Mouse (Mus musculus) liver, adult 2 months (tissue): ENCODE measurements around the gene Faim. TPM values are rescaled to one million over a fixed set of nuclear protein-coding genes. Genes with fewer than 3 reads are reported as not detected.

ENCODE experiments used
- DNase-seq: peaks from one replicate; pipeline ENCODE4 v3.0.0-alpha.2; 2011; ENCODE audit warnings: low read depth, low spot score; ENCODE audit errors: extremely low read depth
- H3K27ac ChIP-seq: fragments of 200-500 bp; replicated peaks from 2 replicates; pipeline ENCODE4 v1.5.1; 2012; ENCODE audit warnings: low read depth, mild to moderate bottlenecking, control low read depth, inconsistent platforms, low read length; ENCODE audit not compliant: insufficient read depth
- H3K27me3 ChIP-seq: fragments of 200-500 bp; 2 replicates; pipeline ENCODE4 v1.6.1; 2012; ENCODE audit warnings: mild to moderate bottlenecking, moderate library complexity, low read length, inconsistent platforms; ENCODE audit not compliant: control insufficient read depth, insufficient read depth
- H3K36me3 ChIP-seq: fragments of 200-500 bp; 2 replicates; pipeline ENCODE4 v1.6.1; 2012; ENCODE audit warnings: low read length, inconsistent platforms; ENCODE audit not compliant: control insufficient read depth, insufficient read depth
- H3K4me1 ChIP-seq: fragments of 200-500 bp; 2 replicates; pipeline ENCODE4 v1.6.1; 2011; ENCODE audit warnings: low read length; ENCODE audit not compliant: control insufficient read depth, insufficient read depth
- H3K4me3 ChIP-seq: fragments of 200-500 bp; 2 replicates; pipeline ENCODE4 v1.5.1; 2011; ENCODE audit warnings: low read depth, mild to moderate bottlenecking, control low read depth, low read length, moderate library complexity; ENCODE audit not compliant: insufficient read depth
- H3K79me2 ChIP-seq: fragments of 200-500 bp; 2 replicates; pipeline ENCODE4 v1.6.1; 2012; ENCODE audit warnings: inconsistent platforms, mild to moderate bottlenecking, low read length, moderate library complexity; ENCODE audit not compliant: control insufficient read depth, insufficient read depth
- H3K9ac ChIP-seq: fragments of 200-500 bp; 2 replicates; pipeline ENCODE4 v1.6.1; 2012; ENCODE audit warnings: low read depth, mild to moderate bottlenecking, control low read depth, inconsistent platforms, low read length
- CTCF ChIP-seq: fragments of 200-500 bp; IDR thresholded peaks from 2 replicates; pipeline ENCODE4 v1.5.1; 2011; ENCODE audit warnings: low read depth, low read length, control low read depth
- POLR2A ChIP-seq: fragments of 200-500 bp; IDR thresholded peaks from 2 replicates; pipeline ENCODE4 v1.6.1; 2011; ENCODE audit warnings: low read length, control low read depth; ENCODE audit not compliant: insufficient read depth; ENCODE audit errors: extremely low read depth
- WGBS: fragments of 180-500 bp; shearing (Covaris S2); methylation state at CpG from one replicate; pipeline ENCODE4 v1.1.7; 2018; 5-methylcytosine and 5-hydroxymethylcytosine counted together
- polyA plus RNA-seq: library from polyadenylated mRNA; depleted of rRNA; stranded (reverse); fragments of >200 nt; gene quantifications from 2 replicates; pipeline ENCODE4 v1.2.3, GENCODE M21; 2012; rRNA removed
- total RNA-seq: library from RNA; depleted of rRNA; stranded (reverse); fragments of >200 nt; gene quantifications from 2 replicates; pipeline ENCODE4 v1.2.3, GENCODE M21; 2014; rRNA removed

Gene Faim
- total RNA-seq (8.0 and 10.9 TPM in 2 replicates), polyA plus RNA-seq (2.2 and 2.3 TPM in 2 replicates)

- 3% methylated on average over 44 of the region's 45 CpGs for WGBS
- TF ChIP-seq POLR2A = peak; percentile 69; the same call in 1 of the 2 replicates
- TF ChIP-seq CTCF = 0 out of 2 replicates have a peak, but pooled peaks have one; percentile 20
- H3K4me1 ChIP-seq = peaks cover 2% of the 10 kb centered on the region; the same call in 1 of the 2 replicates
- H3K27ac ChIP-seq = 0 out of 2 replicates have a peak within 1 kb of the TSS, but pooled peaks have one; percentile 35
- H3K79me2 ChIP-seq = no peaks in the 10 kb centered on the region; the same call in 1 of the 2 replicates
- H3K27me3 ChIP-seq = no peaks in the 10 kb centered on the region
- peak; percentile 86 for DNase-seq
- H3K9ac ChIP-seq = peak within 1 kb of the TSS; percentile 81
- no peaks in the 10 kb centered on the region for H3K36me3 ChIP-seq
- H3K4me3 ChIP-seq = peak within 1 kb of the TSS; percentile 80
Measured at GRCm38 (mm10) chr9:98985800-98986475, at the start of gene Faim. Gene Faim (plus strand): TSS chr9:98986373.

- Histone ChIP-seq H3K4me3 (no peak overlapping the region), H3K4me1 (no peaks in the 10 kb centered on the region), H3K9ac (no peak overlapping the region), H3K27ac (no peak overlapping the region), H3K27me3 (peaks cover 2% of the 10 kb centered on the region; the same call in 1 of the 2 replicates), H3K36me3 (no peaks in the 10 kb centered on the region), H3K79me2 (no peaks in the 10 kb centered on the region)
- peak; percentile 7 for DNase-seq
- TF ChIP-seq CTCF (peak; percentile 48; the same call in 1 of the 2 replicates), POLR2A (no peak)
- 18% methylated on average over 2 of the region's 2 CpGs for WGBS
Measured at GRCm38 (mm10) chr9:98939290-98939689, 46.9 kb upstream of the Faim start.

DNA sequence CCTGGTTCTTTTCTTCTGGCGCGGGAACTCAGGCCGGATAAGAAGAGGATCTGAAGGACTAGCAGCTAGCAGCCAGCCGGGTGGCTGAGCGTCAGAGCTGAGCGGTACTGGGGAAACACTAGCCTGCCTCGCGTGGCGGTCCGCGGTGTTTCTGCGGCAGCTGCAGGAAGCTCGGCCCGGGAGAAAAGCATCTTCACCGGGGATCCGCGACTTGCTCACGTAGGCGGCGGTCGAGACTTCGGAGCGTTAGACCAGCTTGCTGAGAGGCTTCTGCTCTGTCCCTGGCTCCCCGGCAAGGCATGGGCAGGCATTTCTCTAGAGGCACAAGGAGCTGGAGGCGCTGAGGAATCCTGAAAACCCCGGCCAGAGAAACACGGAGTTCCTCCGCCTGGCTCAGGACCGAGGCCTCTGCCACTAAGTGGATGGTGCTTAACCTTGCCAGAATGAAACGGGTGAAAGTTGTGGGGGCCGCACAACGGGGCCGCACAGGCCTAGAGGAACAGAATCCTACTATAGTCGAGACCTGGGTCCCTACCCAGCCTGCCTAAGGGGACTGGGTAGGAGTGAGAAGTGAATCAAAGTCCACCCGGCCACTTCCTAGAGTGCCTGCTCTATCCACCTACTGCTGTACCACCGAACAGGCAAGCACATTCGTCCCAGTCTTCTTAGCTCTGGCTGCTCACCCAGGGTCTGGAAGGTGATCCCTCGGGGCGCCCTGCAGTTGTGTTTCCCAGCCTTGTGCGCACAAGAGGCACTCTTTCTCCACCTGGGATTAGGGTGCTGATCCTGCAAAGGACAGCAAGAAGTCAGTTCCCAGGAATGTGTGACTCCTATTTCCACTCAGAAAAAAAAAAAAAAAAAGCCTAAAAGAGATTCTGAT is 33.8 kb upstream of the Faim start:
- 3% methylated on average over 40 of the region's 40 CpGs for whole genome bisulfite sequencing
- H3K4me1 ChIP-seq = no peaks in the 10 kb centered on the region
- TF ChIP-seq CTCF (no peak), POLR2A (no peak)
- no peak overlapping the region for H3K9ac ChIP-seq
- no peak overlapping the region for H3K27ac ChIP-seq
- H3K27me3 ChIP-seq = peaks cover 51% of the 10 kb centered on the region
- no peak overlapping the region for H3K4me3 ChIP-seq
- H3K79me2 ChIP-seq = no peaks in the 10 kb centered on the region
- no peak for DNase-seq
- no peaks in the 10 kb centered on the region for H3K36me3 ChIP-seq

GRCm38 (mm10) chr9:98953291-98953690 is 32.9 kb upstream of the Faim start:
- Histone ChIP-seq H3K27me3 (peaks cover 51% of the 10 kb centered on the region), H3K4me1 (no peaks in the 10 kb centered on the region), H3K27ac (no peak overlapping the region), H3K79me2 (no peaks in the 10 kb centered on the region), H3K9ac (no peak overlapping the region), H3K4me3 (no peak overlapping the region), H3K36me3 (no peaks in the 10 kb centered on the region)
- TF ChIP-seq POLR2A (no peak), CTCF (no peak)
- WGBS = 2% methylated on average over 4 of the region's 4 CpGs
- no peak for DNase-seq

GRCm38 (mm10) chr9:98953830-98954229 is 32.3 kb upstream of the Faim start:
- no peaks in the 10 kb centered on the region for H3K4me1 ChIP-seq
- TF ChIP-seq POLR2A (no peak), CTCF (no peak)
- peaks cover 47% of the 10 kb centered on the region for H3K27me3 ChIP-seq
- WGBS = 9% methylated on average over 9 of the region's 9 CpGs
- H3K79me2 ChIP-seq = no peaks in the 10 kb centered on the region
- H3K9ac ChIP-seq = no peak overlapping the region
- no peak overlapping the region for H3K4me3 ChIP-seq
- no peaks in the 10 kb centered on the region for H3K36me3 ChIP-seq
- H3K27ac ChIP-seq = no peak overlapping the region
- DNase-seq = no peak
